Mouse (Mus musculus) limb, embryonic 15.5 days (tissue): ENCODE data around the gene Gm21425. TPM values are rescaled to one million over a fixed set of nuclear protein-coding genes. Genes with fewer than 3 reads are reported as not detected.
"Not testable (repeated sequence)": the region's sequence is repeated elsewhere in the genome, so short reads cannot be mapped to it uniquely, and the experiment has no call there.

Experiments
- ATAC-seq: fragments of 200-750 bp; cut with Nextera tagmentation; 2 replicates; pipeline ENCODE4 v1.8.0; 2017; ENCODE audit warnings: low read depth, moderate TSS enrichment; ENCODE audit not compliant: insufficient number of reproducible peaks, low FRiP score, low TSS enrichment
- H3K27ac ChIP-seq: fragments of 300-500 bp; sonication (generic); 2 replicates; pipeline ENCODE4 v1.5.1; 2015; ENCODE audit warnings: moderate library complexity, mild to moderate bottlenecking, inconsistent platforms
- H3K27me3 ChIP-seq: fragments of 300-500 bp; sonication (generic); 2 replicates; pipeline ENCODE4 v1.6.1; 2015; ENCODE audit warnings: inconsistent platforms
- H3K36me3 ChIP-seq: fragments of 300-500 bp; sonication (generic); 2 replicates; pipeline ENCODE4 v1.6.1; 2015; ENCODE audit warnings: inconsistent platforms
- H3K4me1 ChIP-seq: fragments of 300-500 bp; sonication (generic); 2 replicates; pipeline ENCODE4 v1.6.1; 2015; ENCODE audit warnings: inconsistent platforms
- H3K4me2 ChIP-seq: fragments of 300-500 bp; sonication (generic); 2 replicates; pipeline ENCODE4 v1.6.1; 2015; ENCODE audit warnings: mild to moderate bottlenecking, inconsistent platforms
- H3K4me3 ChIP-seq: fragments of 300-500 bp; sonication (generic); 2 replicates; pipeline ENCODE4 v1.5.1; 2015; ENCODE audit warnings: mild to moderate bottlenecking, inconsistent platforms
- H3K9ac ChIP-seq: fragments of 300-500 bp; sonication (generic); 2 replicates; pipeline ENCODE4 v1.6.1; 2015; ENCODE audit warnings: inconsistent platforms
- H3K9me3 ChIP-seq: fragments of 300-500 bp; sonication (generic); 2 replicates; pipeline ENCODE4 v1.6.1; 2016; ENCODE audit warnings: inconsistent platforms
- WGBS: fragments of 180-500 bp; shearing (Covaris S2); methylation state at CpG from one replicate; pipeline ENCODE4 v1.1.7; 2015; 5-methylcytosine and 5-hydroxymethylcytosine counted together
- polyA plus RNA-seq: library from polyadenylated mRNA; unstranded; fragments of >200 nt; fragmentation: Nextera tagmentation; extraction: Ambion mirVana; gene quantifications from 2 replicates; pipeline ENCODE4 v1.2.1, GENCODE M21; 2015

Gm21425 gene
- polyA plus RNA-seq = not detected in 2 replicates

- ATAC-seq, H3K4me2 ChIP-seq, H3K9me3 ChIP-seq, H3K36me3 ChIP-seq, H3K27ac ChIP-seq, H3K4me1 ChIP-seq, H3K9ac ChIP-seq, H3K27me3 ChIP-seq, H3K4me3 ChIP-seq: not testable (repeated sequence)
These were observed at the start of gene Gm21425 for GRCm38 (mm10) chrY:13161668-13162067. Gene Gm21425 (plus strand): TSS chrY:13161968.

GRCm38 (mm10) chrY:13133392-13133791 is 28.4 kb upstream of the Gm21425 start, which contains the start of gene Gm21891:
Gene Gm21891 (minus strand): TSS chrY:13133492.
- H3K4me1 ChIP-seq, H3K27ac ChIP-seq, H3K4me3 ChIP-seq, H3K4me2 ChIP-seq, H3K36me3 ChIP-seq, H3K9ac ChIP-seq, H3K9me3 ChIP-seq, ATAC-seq, H3K27me3 ChIP-seq: not testable (repeated sequence)
- WGBS = no CpG with 5 or more reads among the region's 3 CpGs

Other genes with a start within 250 kb of the Gm21425 start
- gene Gm20807, start 119.1 kb upstream of the Gm21425 start, polyA plus RNA-seq = not detected in 2 replicates
- not detected in 2 replicates for gene Gm21891, start 28.5 kb upstream of the Gm21425 start, polyA plus RNA-seq
- not detected in 2 replicates for gene Gm21828, start 62.0 kb downstream of the Gm21425 start, polyA plus RNA-seq
- gene Gm21440, start 90.4 kb downstream of the Gm21425 start, polyA plus RNA-seq = not detected in 2 replicates
- not detected in 2 replicates for gene Gm21454, start 90.5 kb downstream of the Gm21425 start, polyA plus RNA-seq
- not detected in 2 replicates for gene Gm21725, start 187.1 kb downstream of the Gm21425 start, polyA plus RNA-seq